Mouse (Mus musculus) limb, embryonic 14.5 days (tissue): ENCODE measurements around the gene Gab2. TPM values are rescaled to one million over a fixed set of nuclear protein-coding genes. Genes with fewer than 3 reads are reported as not detected.
"Not testable (repeated sequence)": the region's sequence is repeated elsewhere in the genome, so short reads cannot be mapped to it uniquely, and the experiment has no call there.

ENCODE experiments used
- ATAC-seq: fragments of 200-750 bp; cut with Nextera tagmentation; 2 replicates; pipeline ENCODE4 v1.8.0; 2017; ENCODE audit warnings: low read depth, moderate number of reproducible peaks, moderate TSS enrichment; ENCODE audit not compliant: low FRiP score
- DNase-seq: peaks from one replicate; pipeline ENCODE4 v3.0.0-alpha.2; 2015; ENCODE audit warnings: low spot score
- H3K27ac ChIP-seq: fragments of 300-500 bp; sonication (generic); replicated peaks from 2 replicates; pipeline ENCODE4 v1.5.1; 2014; ENCODE audit warnings: low read depth, mild to moderate bottlenecking, low read length, moderate library complexity, mixed read lengths
- H3K27me3 ChIP-seq: fragments of 300-500 bp; sonication (generic); 2 replicates; pipeline ENCODE4 v1.6.1; 2014; ENCODE audit warnings: low read length, mixed read lengths; ENCODE audit not compliant: control insufficient read depth, insufficient read depth
- H3K36me3 ChIP-seq: fragments of 300-500 bp; sonication (generic); 2 replicates; pipeline ENCODE4 v1.6.1; 2014; ENCODE audit warnings: mild to moderate bottlenecking, low read length, moderate library complexity, mixed read lengths; ENCODE audit not compliant: control insufficient read depth, insufficient read depth
- H3K4me1 ChIP-seq: fragments of 300-500 bp; sonication (generic); 2 replicates; pipeline ENCODE4 v1.6.1; 2014; ENCODE audit warnings: antibody characterized with exemption, low read length, mixed read lengths; ENCODE audit not compliant: control insufficient read depth, insufficient read depth
- H3K4me2 ChIP-seq: fragments of 300-500 bp; sonication (generic); replicated peaks from 2 replicates; pipeline ENCODE4 v1.6.1; 2014; ENCODE audit warnings: low read depth, mild to moderate bottlenecking, low read length, moderate library complexity; ENCODE audit not compliant: severe bottlenecking
- H3K4me3 ChIP-seq: fragments of 300-500 bp; sonication (generic); replicated peaks from 2 replicates; pipeline ENCODE4 v1.5.1; 2014; ENCODE audit warnings: low read length
- H3K9ac ChIP-seq: fragments of 300-500 bp; sonication (generic); 2 replicates; pipeline ENCODE4 v1.6.1; 2014; ENCODE audit warnings: mild to moderate bottlenecking, low read depth, low read length, moderate library complexity; ENCODE audit not compliant: severe bottlenecking
- H3K9me3 ChIP-seq: fragments of 300-500 bp; sonication (generic); 2 replicates; pipeline ENCODE4 v1.6.1; 2016; ENCODE audit warnings: low read length; ENCODE audit not compliant: control insufficient read depth
- POLR2A ChIP-seq: fragments of 200-500 bp; IDR thresholded peaks from 2 replicates; pipeline ENCODE4 v1.8.0; 2012; ENCODE audit warnings: inconsistent platforms, mild to moderate bottlenecking, moderate library complexity, borderline replicate concordance; ENCODE audit not compliant: insufficient read depth, insufficient read length; ENCODE audit errors: extremely low read depth
- WGBS: fragments of 180-500 bp; shearing (Covaris S2); extraction: QIAGEN DNeasy Blood & Tissue Kit; methylation state at CpG from one replicate; pipeline ENCODE4 v1.1.7; 2014; 5-methylcytosine and 5-hydroxymethylcytosine counted together
- polyA plus RNA-seq, 2 experiments: library from polyadenylated mRNA; depleted of rRNA in 1 of 2; stranded (reverse) in 1 of 2; unstranded in 1 of 2; fragments of >200 nt; fragmentation: Nextera tagmentation in 1 of 2; extraction: Ambion mirVana in 1 of 2; gene quantifications; 2 replicates each; pipeline versions ENCODE4 v1.2.1 to v1.2.3; 2012 to 2014

The Gab2 gene
- polyA plus RNA-seq, 2 experiments, result 5.1 to 7.7 TPM

- 82% methylated on average over 2 of the region's 2 CpGs for WGBS
- no peaks in the 10 kb centered on the region for H3K9me3 ChIP-seq
- no peak for TF ChIP-seq POLR2A
- no peak overlapping the region for H3K4me3 ChIP-seq
- H3K27me3 ChIP-seq, result no peaks in the 10 kb centered on the region
- H3K27ac ChIP-seq, result no peak overlapping the region
- no peaks in the 10 kb centered on the region for H3K4me1 ChIP-seq
- ATAC-seq (no peak), DNase-seq (no peak)
- H3K9ac ChIP-seq, result no peak overlapping the region
- H3K36me3 ChIP-seq, result no peaks in the 10 kb centered on the region
- H3K4me2 ChIP-seq, result no peak overlapping the region
Observed at GRCm38 (mm10) chr7:97223836-97224235, 142.4 kb downstream of the Gab2 start.

- no peak for TF ChIP-seq POLR2A
- H3K4me1 ChIP-seq, result no peaks in the 10 kb centered on the region
Observed at GRCm38 (mm10) chr7:97245261-97245949, 164.0 kb downstream of the Gab2 start.

DNA sequence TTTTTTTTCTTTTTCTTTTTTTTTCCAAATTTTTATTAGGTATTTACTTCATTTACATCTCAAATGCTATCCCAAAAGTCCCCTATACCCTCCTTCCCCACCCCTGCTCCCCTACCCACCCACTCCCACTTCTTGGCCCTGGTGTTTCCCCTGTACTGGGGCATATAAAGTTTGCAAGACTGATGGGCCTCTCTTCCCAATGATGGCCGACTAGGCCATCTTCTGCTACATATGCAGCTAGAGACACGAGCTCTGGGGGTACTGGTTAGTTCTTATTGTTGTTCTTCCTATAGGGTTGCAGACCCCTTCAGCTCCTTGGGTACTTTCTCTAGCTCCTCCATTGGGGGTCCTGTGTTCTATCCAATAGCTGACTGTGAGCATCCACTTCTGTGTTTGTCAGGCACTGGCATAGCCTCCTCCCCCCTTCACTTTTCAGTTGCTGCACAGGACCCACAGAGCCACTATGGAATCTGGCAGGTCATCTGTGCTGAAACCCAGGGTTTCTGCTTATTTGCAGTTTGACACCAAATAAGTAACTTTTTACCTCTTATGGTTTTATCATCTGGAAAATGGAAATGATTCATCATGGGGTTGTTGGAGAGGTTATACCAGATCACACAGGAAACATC lies 164.7 kb downstream of the Gab2 start:
- 71% methylated on average over 2 of the region's 2 CpGs for WGBS
- not testable (repeated sequence) for ATAC-seq, H3K4me3 ChIP-seq, H3K4me2 ChIP-seq, H3K9ac ChIP-seq, H3K27ac ChIP-seq, H3K4me1 ChIP-seq, DNase-seq, H3K9me3 ChIP-seq, H3K36me3 ChIP-seq, H3K27me3 ChIP-seq

More at GRCm38 (mm10) chr7:97245261-97245949, 164.0 kb downstream of the Gab2 start:
- Histone ChIP-seq H3K9me3 (no peaks in the 10 kb centered on the region), H3K4me2 (no peak overlapping the region), H3K27me3 (no peaks in the 10 kb centered on the region), H3K4me3 (no peak overlapping the region), H3K36me3 (no peaks in the 10 kb centered on the region), H3K27ac (no peak overlapping the region), H3K9ac (no peak overlapping the region)
- ATAC-seq (no peak), DNase-seq (no peak)
- 89% methylated on average over 2 of the region's 2 CpGs for WGBS

DNA sequence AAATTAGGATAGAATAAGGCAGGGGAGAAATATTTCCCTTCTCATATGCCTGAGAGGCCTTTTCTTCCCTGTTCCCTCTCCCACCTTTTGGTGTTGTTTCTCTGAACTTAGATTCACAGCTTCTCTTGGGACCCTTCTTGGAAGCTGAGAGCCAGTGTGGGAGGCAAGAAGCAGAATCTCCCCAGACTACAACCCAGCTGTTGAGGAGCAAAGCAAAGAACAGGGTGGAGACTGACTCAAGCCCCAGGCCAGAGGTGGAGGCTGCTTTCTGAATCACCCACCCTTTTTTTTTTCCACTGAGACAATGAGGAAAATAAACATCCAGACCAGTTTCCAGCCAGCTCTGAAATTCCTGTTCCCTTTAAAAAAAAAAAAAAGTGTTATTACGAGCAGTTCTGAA lies 166.3 kb downstream of the Gab2 start:
- H3K4me2 ChIP-seq, result no peak overlapping the region
- H3K27me3 ChIP-seq, result no peaks in the 10 kb centered on the region
- no peak overlapping the region for H3K9ac ChIP-seq
- TF ChIP-seq POLR2A, result no peak
- no peak overlapping the region for H3K4me3 ChIP-seq
- no peaks in the 10 kb centered on the region for H3K9me3 ChIP-seq
- no peaks in the 10 kb centered on the region for H3K36me3 ChIP-seq
- H3K27ac ChIP-seq, result no peak overlapping the region
- ATAC-seq (no peak), DNase-seq (no peak)
- H3K4me1 ChIP-seq, result no peaks in the 10 kb centered on the region
- WGBS, result 72% methylated on average over 1 of the region's 1 CpGs

- Histone ChIP-seq H3K4me3 (no peak overlapping the region), H3K9me3 (no peaks in the 10 kb centered on the region), H3K36me3 (no peaks in the 10 kb centered on the region), H3K4me1 (no peaks in the 10 kb centered on the region), H3K27ac (no peak overlapping the region), H3K27me3 (no peaks in the 10 kb centered on the region), H3K4me2 (no peak overlapping the region), H3K9ac (no peak overlapping the region)
- WGBS, result 67% methylated on average over 5 of the region's 5 CpGs
- TF ChIP-seq POLR2A, result no peak
- no peak for DNase-seq
- no peak for ATAC-seq
Observed at GRCm38 (mm10) chr7:97248136-97248535, 166.8 kb downstream of the Gab2 start.

DNA sequence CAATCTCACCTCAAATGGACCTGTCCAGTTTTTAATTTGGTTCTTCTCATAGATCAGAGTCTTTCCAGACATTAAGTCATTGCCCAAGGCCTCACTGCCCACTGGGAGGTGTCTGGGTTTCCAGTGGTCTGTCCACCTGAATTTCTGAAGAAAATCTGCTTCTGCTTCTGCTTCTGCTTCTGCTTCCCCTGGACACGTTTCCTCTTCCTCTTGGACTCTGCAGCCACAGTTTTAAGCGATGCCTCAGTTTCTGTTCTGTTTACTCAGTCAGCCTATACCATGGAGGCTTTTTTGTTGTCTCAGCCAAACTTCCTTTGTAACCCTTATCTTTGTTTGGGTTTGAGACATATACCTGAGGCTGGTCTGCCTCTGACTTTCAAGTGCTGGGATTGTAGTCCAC lies 170.3 kb downstream of the Gab2 start:
- Histone ChIP-seq H3K4me2 (no peak overlapping the region), H3K4me3 (no peak overlapping the region), H3K9ac (no peak overlapping the region), H3K27ac (no peak overlapping the region), H3K9me3 (no peaks in the 10 kb centered on the region), H3K27me3 (no peaks in the 10 kb centered on the region), H3K4me1 (no peaks in the 10 kb centered on the region), H3K36me3 (no peaks in the 10 kb centered on the region)
- DNase-seq, result no peak
- no peak for ATAC-seq
- WGBS, result 66% methylated on average over 2 of the region's 2 CpGs
- no peak for TF ChIP-seq POLR2A
